ENCODE assay signal across 11 mouse cellular contexts in genomic region chr5:66149571-66149970, GRCm38 (mm10). TPM values are rescaled to one million over a fixed set of nuclear protein-coding genes. Genes with fewer than 3 reads are reported as not detected.
A peak's percentile ranks its signal among the peaks of the same experiment; 100 is the strongest.
DNase-seq lines count a peak whose midpoint lies in the region; ATAC-seq and TF ChIP-seq lines count a peak whose summit lies in the region.
"Had no signal": no experiment of that assay in that cellular context is flagged by ENCODE, and none has a peak within 500 bp of the region (broad histone marks: within the 10 kb centered on the region; RNA-seq: fewer than 3 reads in every experiment).

No protein-coding gene starts in this region.

- 31% methylated on average over 3 of the region's 3 CpGs for WGBS in kidney, embryonic 14.5 days
- WGBS in hindbrain, embryonic 12.5 days: 41% methylated on average over 3 of the region's 3 CpGs
- WGBS in liver, embryonic 14.5 days (ENCODE audit: insufficient replicate concordance): 16% methylated on average over 3 of the region's 3 CpGs

- TF ChIP-seq CTCF in liver, embryonic 14.5 days (IDR thresholded peaks at IDR 0.05; ENCODE audit: low read depth): no peak

- H3K27me3 ChIP-seq in kidney, embryonic 14.5 days (ENCODE audit: control insufficient read depth, insufficient read depth, low read length): peaks cover 11% of the 10 kb centered on the region; the same call in 1 of the 2 replicates
- peaks cover 60% of the 10 kb centered on the region for H3K27me3 ChIP-seq in hindbrain, embryonic 12.5 days
- H3K27me3 ChIP-seq in liver, embryonic 14.5 days (ENCODE audit: control insufficient read depth, insufficient read depth, low read length): peaks cover 38% of the 10 kb centered on the region
- H3K27me3 ChIP-seq: Patski had no signal

- peak overlapping the region; percentile 62 for H3K4me2 ChIP-seq in kidney, embryonic 14.5 days (replicated peaks; ENCODE audit: low read depth, low read length)
- peak overlapping the region; percentile 76 for H3K4me2 ChIP-seq in hindbrain, embryonic 12.5 days (replicated peaks)
- H3K4me2 ChIP-seq in liver, embryonic 14.5 days (ENCODE audit: low read depth): peak overlapping the region; percentile 49

- H3K27ac ChIP-seq in kidney, embryonic 14.5 days (ENCODE audit: low read depth, low read length): no peak overlapping the region
- peak overlapping the region; percentile 84 for H3K27ac ChIP-seq in brown adipose tissue, adult 24 weeks (replicated peaks; ENCODE audit: low read depth, low read length)
- no peak overlapping the region for H3K27ac ChIP-seq in hindbrain, embryonic 12.5 days
- no peak overlapping the region for H3K27ac ChIP-seq in liver, embryonic 14.5 days

- peak overlapping the region; percentile 45 for H3K4me3 ChIP-seq in kidney, embryonic 14.5 days (ENCODE audit: low read length)
- peak overlapping the region; percentile 78 for H3K4me3 ChIP-seq in brown adipose tissue, adult 24 weeks (ENCODE audit: insufficient read depth, low read depth, low read length)
- 0 out of 2 replicates have a peak overlapping the region, but pooled peaks have one; percentile 40 for H3K4me3 ChIP-seq in hindbrain, embryonic 12.5 days
- H3K4me3 ChIP-seq in liver, embryonic 14.5 days (ENCODE audit: insufficient read depth in 1 of 2, low read depth in 2 of 2, low read length in 2 of 2): peak overlapping the region in 1 of 2 experiments; percentile 52; a peak in 1 of 4 replicates

- no peaks in the 10 kb centered on the region for H3K9me3 ChIP-seq in kidney, embryonic 14.5 days (ENCODE audit: control insufficient read depth, low read length)
- no peaks in the 10 kb centered on the region for H3K9me3 ChIP-seq in hindbrain, embryonic 12.5 days (replicated peaks)
- H3K9me3 ChIP-seq in liver, embryonic 14.5 days (ENCODE audit: control insufficient read depth, low read length): no peaks in the 10 kb centered on the region

- H3K36me3 ChIP-seq in kidney, embryonic 14.5 days (ENCODE audit: control insufficient read depth, insufficient read depth, low read length): no peaks in the 10 kb centered on the region
- H3K36me3 ChIP-seq in hindbrain, embryonic 12.5 days: no peaks in the 10 kb centered on the region
- H3K36me3 ChIP-seq in liver, embryonic 14.5 days (replicated peaks; ENCODE audit: control insufficient read depth, insufficient read depth, low read depth): no peaks in the 10 kb centered on the region

- no peak for ATAC-seq in kidney, embryonic 14.5 days (ENCODE audit: low FRiP score, low TSS enrichment)
- ATAC-seq in hindbrain, embryonic 12.5 days (ENCODE audit: low FRiP score): no peak
- no peak for ATAC-seq in liver, embryonic 14.5 days (ENCODE audit: insufficient read depth)
- no peak for ATAC-seq in cerebellum, adult (ENCODE audit: insufficient number of reproducible peaks, low FRiP score, low TSS enrichment)
- ATAC-seq: Patski had no signal

- no peak for TF ChIP-seq EP300 in liver, embryonic 14.5 days (IDR thresholded peaks at IDR 0.05; ENCODE audit: low read depth)

- no peak for DNase-seq in kidney, postnatal 10 days
- DNase-seq in liver, embryonic 14.5 days (ENCODE audit: low read depth in 3 of 3, low spot score in 3 of 3): no peak
- DNase-seq in testis, postnatal 14 days (ENCODE audit: low spot score): no peak
- DNase-seq in layer of hippocampus, adult 9-11 months: no peak
- DNase-seq: right cerebral cortex, adult 18-20 months; thymus, adult 2 months had no signal

- peaks cover 8% of the 10 kb centered on the region; the same call in 1 of the 2 replicates for H3K4me1 ChIP-seq in kidney, embryonic 14.5 days (ENCODE audit: control insufficient read depth, insufficient read depth, low read length)
- no peaks in the 10 kb centered on the region for H3K4me1 ChIP-seq in brown adipose tissue, adult 24 weeks (ENCODE audit: control insufficient read depth, insufficient read depth, insufficient read length, low read length)
- peaks cover 14% of the 10 kb centered on the region for H3K4me1 ChIP-seq in hindbrain, embryonic 12.5 days
- H3K4me1 ChIP-seq in liver, embryonic 14.5 days (replicated peaks; ENCODE audit: control insufficient read depth in 2 of 2, insufficient read depth in 2 of 2, low read length in 1 of 2): peaks cover 0 to 1% of the 10 kb centered on the region in 2 experiments; a peak in 2 of 4 replicates

- no peak overlapping the region for H3K9ac ChIP-seq in kidney, embryonic 14.5 days (ENCODE audit: low read depth, low read length)
- no peak overlapping the region for H3K9ac ChIP-seq in hindbrain, embryonic 12.5 days
- H3K9ac ChIP-seq in liver, embryonic 14.5 days (replicated peaks): no peak overlapping the region

RNA-seq across cellular contexts. Expression of gene Rbm47, which starts 23.3 kb away (rescaled TPM):
- 27.6 and 45.6 TPM in 2 replicates for polyA plus RNA-seq in kidney, embryonic 14.5 days (2014; fragmentation: Nextera tagmentation; extraction: Ambion mirVana)
- 36.3 and 37.5 TPM in 2 replicates for polyA plus RNA-seq in brown adipose tissue, adult 24 weeks (2012; ENCODE audit: insufficient read depth, insufficient read length, missing spikeins)
- polyA plus RNA-seq in hindbrain, embryonic 12.5 days (2016; fragmentation: Nextera tagmentation; extraction: Ambion mirVana): 9.6 and 9.7 TPM in 2 replicates
- polyA plus RNA-seq in liver, embryonic 14.5 days (2012; rRNA removed): 3.1 and 3.5 TPM in 2 replicates
- polyA plus RNA-seq in liver, embryonic 14.5 days (2014; fragmentation: Nextera tagmentation; extraction: Ambion mirVana): 7.7 and 9.0 TPM in 2 replicates
